Mouse (Mus musculus): ENCODE measurements around the gene Tnnt2. TPM values are rescaled to one million over a fixed set of nuclear protein-coding genes. Genes with fewer than 3 reads are reported as not detected.

Gene Tnnt2
- polyA plus RNA-seq, 1 experiment from 2014 or later, result 7.3 TPM

- no peaks in the 10 kb centered on the region for H3K4me1 ChIP-seq (ENCODE audit: control insufficient read depth, insufficient read depth, low read length)
- ATAC-seq (ENCODE audit: insufficient number of reproducible peaks, low FRiP score, low TSS enrichment, low read depth) (no peak), DNase-seq (ENCODE audit: low spot score) (no peak)
- H3K27ac ChIP-seq (replicated peaks; ENCODE audit: low read depth, low read length), result no peak overlapping the region
- no peak overlapping the region for H3K9ac ChIP-seq (ENCODE audit: low read length)
- peaks cover 16% of the 10 kb centered on the region for H3K27me3 ChIP-seq (ENCODE audit: control insufficient read depth, insufficient read depth, low read length)
- WGBS, result 79% methylated on average over 4 of the region's 4 CpGs
- H3K9me3 ChIP-seq (ENCODE audit: control insufficient read depth, low read length), result no peaks in the 10 kb centered on the region
- no peak overlapping the region for H3K4me2 ChIP-seq (ENCODE audit: low read depth, severe bottlenecking)
- H3K36me3 ChIP-seq (ENCODE audit: control insufficient read depth, insufficient read depth, low read length), result no peaks in the 10 kb centered on the region
- H3K4me3 ChIP-seq (ENCODE audit: low read depth, low read length), result no peak overlapping the region
These were observed 23.1 kb upstream of the Tnnt2 start for GRCm38 (mm10) chr1:135813071-135813470.

- no peak overlapping the region for H3K9ac ChIP-seq (ENCODE audit: low read length)
- ATAC-seq (ENCODE audit: insufficient number of reproducible peaks, low FRiP score, low TSS enrichment, low read depth), result no peak
- 80% methylated on average over 5 of the region's 5 CpGs for WGBS
- no peaks in the 10 kb centered on the region for H3K36me3 ChIP-seq (ENCODE audit: control insufficient read depth, insufficient read depth, low read length)
- H3K9me3 ChIP-seq (ENCODE audit: control insufficient read depth, low read length), result no peaks in the 10 kb centered on the region
- no peak for DNase-seq (ENCODE audit: low spot score)
- no peak overlapping the region for H3K4me2 ChIP-seq (ENCODE audit: low read depth, severe bottlenecking)
- no peak overlapping the region for H3K4me3 ChIP-seq (ENCODE audit: low read depth, low read length)
- no peak overlapping the region for H3K27ac ChIP-seq (replicated peaks; ENCODE audit: low read depth, low read length)
- peaks cover 23% of the 10 kb centered on the region for H3K27me3 ChIP-seq (ENCODE audit: control insufficient read depth, insufficient read depth, low read length)
- H3K4me1 ChIP-seq (ENCODE audit: control insufficient read depth, insufficient read depth, low read length), result no peaks in the 10 kb centered on the region
These were observed 22.3 kb upstream of the Tnnt2 start for GRCm38 (mm10) chr1:135813687-135814395.

GRCm38 (mm10) chr1:135814531-135814930 is 21.6 kb upstream of the Tnnt2 start:
- Histone ChIP-seq H3K9ac (ENCODE audit: low read length) (no peak overlapping the region), H3K9me3 (ENCODE audit: control insufficient read depth, low read length) (no peaks in the 10 kb centered on the region), H3K27me3 (ENCODE audit: control insufficient read depth, insufficient read depth, low read length) (peaks cover 28% of the 10 kb centered on the region), H3K36me3 (ENCODE audit: control insufficient read depth, insufficient read depth, low read length) (no peaks in the 10 kb centered on the region), H3K4me2 (ENCODE audit: low read depth, severe bottlenecking) (no peak overlapping the region), H3K4me1 (ENCODE audit: control insufficient read depth, insufficient read depth, low read length) (0 out of 2 replicates have a peak, but pooled peaks cover 2% of the 10 kb centered on the region), H3K4me3 (ENCODE audit: low read depth, low read length) (no peak overlapping the region), H3K27ac (replicated peaks; ENCODE audit: low read depth, low read length) (no peak overlapping the region)
- ATAC-seq (ENCODE audit: insufficient number of reproducible peaks, low FRiP score, low TSS enrichment, low read depth) (no peak; the same call in 1 of the 2 replicates), DNase-seq (ENCODE audit: low spot score) (no peak)
- 87% methylated on average over 5 of the region's 5 CpGs for WGBS

- H3K9me3 ChIP-seq (ENCODE audit: control insufficient read depth, low read length), result no peaks in the 10 kb centered on the region
These were observed 18.6 kb upstream of the Tnnt2 start for GRCm38 (mm10) chr1:135817595-135817994.

GRCm38 (mm10) chr1:135818481-135819086 is 17.6 kb upstream of the Tnnt2 start, which contains the start of gene Lad1:
Gene Lad1 (plus strand): TSS chr1:135818598.
- Histone ChIP-seq H3K27me3 (ENCODE audit: control insufficient read depth, insufficient read depth, low read length) (peaks cover 35% of the 10 kb centered on the region), H3K9me3 (ENCODE audit: control insufficient read depth, low read length) (no peaks in the 10 kb centered on the region), H3K27ac (replicated peaks; ENCODE audit: low read depth, low read length) (no peak within 1 kb of the TSS), H3K9ac (ENCODE audit: low read length) (peak within 1 kb of the TSS; percentile 70), H3K4me2 (ENCODE audit: low read depth, severe bottlenecking) (peak within 1 kb of the TSS; percentile 95), H3K4me1 (ENCODE audit: control insufficient read depth, insufficient read depth, low read length) (0 out of 2 replicates have a peak, but pooled peaks cover 2% of the 10 kb centered on the region), H3K36me3 (ENCODE audit: control insufficient read depth, insufficient read depth, low read length) (no peaks in the 10 kb centered on the region), H3K4me3 (ENCODE audit: low read depth, low read length) (peak within 1 kb of the TSS; percentile 54)
- peak; percentile 57 for DNase-seq (ENCODE audit: low spot score)
- ATAC-seq (ENCODE audit: insufficient number of reproducible peaks, low FRiP score, low TSS enrichment, low read depth), result peak; percentile 29; the same call in 1 of the 2 replicates
- WGBS, result under 1% methylated on average over 63 of the region's 63 CpGs

More at GRCm38 (mm10) chr1:135817595-135817994, 18.6 kb upstream of the Tnnt2 start:
- ATAC-seq (ENCODE audit: insufficient number of reproducible peaks, low FRiP score, low TSS enrichment, low read depth), result no peak
- Histone ChIP-seq H3K4me2 (ENCODE audit: low read depth, severe bottlenecking) (no peak overlapping the region), H3K4me1 (ENCODE audit: control insufficient read depth, insufficient read depth, low read length) (0 out of 2 replicates have a peak, but pooled peaks cover 2% of the 10 kb centered on the region), H3K27ac (replicated peaks; ENCODE audit: low read depth, low read length) (no peak overlapping the region), H3K4me3 (ENCODE audit: low read depth, low read length) (no peak overlapping the region), H3K36me3 (ENCODE audit: control insufficient read depth, insufficient read depth, low read length) (no peaks in the 10 kb centered on the region), H3K27me3 (ENCODE audit: control insufficient read depth, insufficient read depth, low read length) (peaks cover 35% of the 10 kb centered on the region), H3K9ac (ENCODE audit: low read length) (no peak overlapping the region)
- 58% methylated on average over 4 of the region's 4 CpGs for WGBS
- no peak for DNase-seq (ENCODE audit: low spot score)

GRCm38 (mm10) chr1:135820071-135820470 is 16.1 kb upstream of the Tnnt2 start:
- no peak for DNase-seq (ENCODE audit: low spot score)
- Histone ChIP-seq H3K27me3 (ENCODE audit: control insufficient read depth, insufficient read depth, low read length) (peaks cover 35% of the 10 kb centered on the region), H3K9ac (ENCODE audit: low read length) (no peak overlapping the region), H3K4me2 (ENCODE audit: low read depth, severe bottlenecking) (no peak overlapping the region), H3K9me3 (ENCODE audit: control insufficient read depth, low read length) (no peaks in the 10 kb centered on the region), H3K4me1 (ENCODE audit: control insufficient read depth, insufficient read depth, low read length) (0 out of 2 replicates have a peak, but pooled peaks cover 2% of the 10 kb centered on the region), H3K4me3 (ENCODE audit: low read depth, low read length) (no peak overlapping the region), H3K27ac (replicated peaks; ENCODE audit: low read depth, low read length) (no peak overlapping the region), H3K36me3 (ENCODE audit: control insufficient read depth, insufficient read depth, low read length) (no peaks in the 10 kb centered on the region)
- 85% methylated on average over 10 of the region's 10 CpGs for WGBS
- ATAC-seq (ENCODE audit: insufficient number of reproducible peaks, low FRiP score, low TSS enrichment, low read depth), result no peak

GRCm38 (mm10) chr1:135820736-135821364 is 15.3 kb upstream of the Tnnt2 start:
- Histone ChIP-seq H3K4me1 (ENCODE audit: control insufficient read depth, insufficient read depth, low read length) (0 out of 2 replicates have a peak, but pooled peaks cover 2% of the 10 kb centered on the region), H3K4me2 (ENCODE audit: low read depth, severe bottlenecking) (no peak overlapping the region), H3K9me3 (ENCODE audit: control insufficient read depth, low read length) (no peaks in the 10 kb centered on the region), H3K4me3 (ENCODE audit: low read depth, low read length) (no peak overlapping the region), H3K9ac (ENCODE audit: low read length) (no peak overlapping the region), H3K36me3 (ENCODE audit: control insufficient read depth, insufficient read depth, low read length) (no peaks in the 10 kb centered on the region), H3K27ac (replicated peaks; ENCODE audit: low read depth, low read length) (no peak overlapping the region), H3K27me3 (ENCODE audit: control insufficient read depth, insufficient read depth, low read length) (peaks cover 35% of the 10 kb centered on the region)
- no peak for DNase-seq (ENCODE audit: low spot score)
- no peak for ATAC-seq (ENCODE audit: insufficient number of reproducible peaks, low FRiP score, low TSS enrichment, low read depth)
- 82% methylated on average over 16 of the region's 16 CpGs for WGBS

GRCm38 (mm10) chr1:135821780-135822179 is 14.4 kb upstream of the Tnnt2 start:
- H3K27ac ChIP-seq (replicated peaks; ENCODE audit: low read depth, low read length), result no peak overlapping the region
- no peaks in the 10 kb centered on the region for H3K36me3 ChIP-seq (ENCODE audit: control insufficient read depth, insufficient read depth, low read length)
- H3K4me3 ChIP-seq (ENCODE audit: low read depth, low read length), result no peak overlapping the region
- no peaks in the 10 kb centered on the region for H3K9me3 ChIP-seq (ENCODE audit: control insufficient read depth, low read length)
- H3K27me3 ChIP-seq (ENCODE audit: control insufficient read depth, insufficient read depth, low read length), result peaks cover 35% of the 10 kb centered on the region
- H3K4me1 ChIP-seq (ENCODE audit: control insufficient read depth, insufficient read depth, low read length), result 0 out of 2 replicates have a peak, but pooled peaks cover 2% of the 10 kb centered on the region
- ATAC-seq (ENCODE audit: insufficient number of reproducible peaks, low FRiP score, low TSS enrichment, low read depth), result no peak
- no peak overlapping the region for H3K4me2 ChIP-seq (ENCODE audit: low read depth, severe bottlenecking)
- H3K9ac ChIP-seq (ENCODE audit: low read length), result no peak overlapping the region
- no peak for DNase-seq (ENCODE audit: low spot score)
- 80% methylated on average over 7 of the region's 7 CpGs for WGBS

All from limb, embryonic 11.5 days (tissue).